Mouse (Mus musculus): Measurements from ENCODE around the gene Mpzl1. TPM values are rescaled to one million over a fixed set of nuclear protein-coding genes. Genes with fewer than 3 reads are reported as not detected.

Mpzl1 gene
- polyA plus RNA-seq, 1 experiment, result 0.53 TPM

GRCm38 (mm10) chr1:165589280-165590048 is 44.9 kb downstream of the Mpzl1 start:
- peaks cover 65% of the 10 kb centered on the region for H3K27me3 ChIP-seq (replicated peaks)
- TF ChIP-seq FLI1 (IDR thresholded peaks at IDR 0.05; ENCODE audit: low read length) (no peak), GATA1 (IDR thresholded peaks at IDR 0.05; ENCODE audit: borderline replicate concordance, low read length) (no peak)
- no peaks in the 10 kb centered on the region for H3K9me3 ChIP-seq
- peaks cover 14% of the 10 kb centered on the region for H3K4me1 ChIP-seq
- no peak overlapping the region for H3K4me3 ChIP-seq (replicated peaks)
- no peaks in the 10 kb centered on the region for H3K36me3 ChIP-seq (replicated peaks; ENCODE audit: low read length)

GRCm38 (mm10) chr1:165587845-165588244 is 46.5 kb downstream of the Mpzl1 start:
- Histone ChIP-seq H3K9me3 (no peaks in the 10 kb centered on the region), H3K27me3 (replicated peaks) (peaks cover 56% of the 10 kb centered on the region), H3K4me1 (peaks cover 12% of the 10 kb centered on the region), H3K4me3 (replicated peaks) (no peak overlapping the region), H3K36me3 (replicated peaks; ENCODE audit: low read length) (no peaks in the 10 kb centered on the region)
- no peak for TF ChIP-seq GATA1 (IDR thresholded peaks at IDR 0.05; ENCODE audit: borderline replicate concordance, low read length)
- TF ChIP-seq FLI1 (IDR thresholded peaks at IDR 0.05; ENCODE audit: low read length), result no peak

GRCm38 (mm10) chr1:165586366-165586765 is 48.0 kb downstream of the Mpzl1 start:
- Histone ChIP-seq H3K36me3 (replicated peaks; ENCODE audit: low read length) (no peaks in the 10 kb centered on the region), H3K4me1 (peaks cover 11% of the 10 kb centered on the region), H3K27me3 (replicated peaks) (peaks cover 49% of the 10 kb centered on the region), H3K4me3 (replicated peaks) (no peak overlapping the region), H3K9me3 (no peaks in the 10 kb centered on the region)
- no peak for TF ChIP-seq GATA1 (IDR thresholded peaks at IDR 0.05; ENCODE audit: borderline replicate concordance, low read length)
- TF ChIP-seq FLI1 (IDR thresholded peaks at IDR 0.05; ENCODE audit: low read length), result no peak

- H3K36me3 ChIP-seq (replicated peaks; ENCODE audit: low read length), result no peaks in the 10 kb centered on the region
- H3K4me1 ChIP-seq, result peaks cover 15% of the 10 kb centered on the region
- H3K4me3 ChIP-seq (replicated peaks), result no peak overlapping the region
- H3K27me3 ChIP-seq (replicated peaks), result peaks cover 43% of the 10 kb centered on the region
- no peaks in the 10 kb centered on the region for H3K9me3 ChIP-seq
- TF ChIP-seq FLI1 (IDR thresholded peaks at IDR 0.05; ENCODE audit: low read length) (no peak), GATA1 (IDR thresholded peaks at IDR 0.05; ENCODE audit: borderline replicate concordance, low read length) (no peak)
Observed at GRCm38 (mm10) chr1:165585389-165586104, 48.8 kb downstream of the Mpzl1 start.

DNA sequence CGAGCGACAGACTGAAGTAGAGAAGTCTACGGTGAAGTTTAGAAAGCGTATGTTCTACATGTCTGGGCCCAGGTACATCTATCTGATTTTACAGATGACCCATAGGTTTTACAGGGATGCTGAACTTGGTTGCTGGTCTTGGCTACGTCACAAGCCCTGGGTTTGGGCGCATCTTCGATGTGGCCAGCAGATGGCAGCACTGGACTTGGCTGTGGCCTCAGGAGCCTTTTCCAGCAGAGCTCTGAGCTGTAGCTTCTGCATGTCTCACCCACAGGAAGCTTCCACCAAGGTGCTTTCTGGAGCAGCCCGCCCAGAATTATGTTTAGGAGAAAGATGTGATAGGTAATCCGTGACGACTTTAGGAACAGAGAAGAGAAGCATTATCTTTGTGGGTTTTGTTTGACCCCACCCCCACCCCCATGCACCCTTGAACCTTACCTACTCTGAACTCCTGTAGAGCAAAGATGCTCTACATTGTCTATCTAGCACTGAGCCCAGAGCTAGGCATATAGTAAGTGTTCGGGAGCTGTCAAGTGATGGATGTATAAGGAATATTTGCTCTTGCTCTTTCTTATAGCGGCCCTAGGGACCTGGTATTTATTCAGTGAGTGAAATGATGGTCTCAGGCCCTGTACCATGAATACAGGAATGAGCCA is 50.7 kb downstream of the Mpzl1 start:
- no peak for TF ChIP-seq FLI1 (IDR thresholded peaks at IDR 0.05; ENCODE audit: low read length)
- TF ChIP-seq GATA1 (IDR thresholded peaks at IDR 0.05; ENCODE audit: borderline replicate concordance, low read length), result no peak
- H3K36me3 ChIP-seq (replicated peaks; ENCODE audit: low read length), result no peaks in the 10 kb centered on the region
- peaks cover 2% of the 10 kb centered on the region; the same call in 1 of the 2 replicates for H3K9me3 ChIP-seq
- peaks cover 35% of the 10 kb centered on the region for H3K27me3 ChIP-seq (replicated peaks)
- peaks cover 18% of the 10 kb centered on the region for H3K4me1 ChIP-seq
- H3K4me3 ChIP-seq (replicated peaks), result no peak overlapping the region

- peaks cover 2% of the 10 kb centered on the region; the same call in 1 of the 2 replicates for H3K9me3 ChIP-seq
- H3K4me3 ChIP-seq (replicated peaks), result no peak overlapping the region
- H3K4me1 ChIP-seq, result peaks cover 18% of the 10 kb centered on the region
- no peaks in the 10 kb centered on the region for H3K36me3 ChIP-seq (replicated peaks; ENCODE audit: low read length)
- TF ChIP-seq GATA1 (IDR thresholded peaks at IDR 0.05; ENCODE audit: borderline replicate concordance, low read length) (no peak), FLI1 (IDR thresholded peaks at IDR 0.05; ENCODE audit: low read length) (no peak)
- H3K27me3 ChIP-seq (replicated peaks), result peaks cover 25% of the 10 kb centered on the region
Observed at GRCm38 (mm10) chr1:165581255-165581654, 53.1 kb downstream of the Mpzl1 start.

- TF ChIP-seq FLI1 (IDR thresholded peaks at IDR 0.05; ENCODE audit: low read length), result no peak
- no peak for TF ChIP-seq GATA1 (IDR thresholded peaks at IDR 0.05; ENCODE audit: borderline replicate concordance, low read length)
- H3K4me1 ChIP-seq, result peaks cover 18% of the 10 kb centered on the region
- H3K27me3 ChIP-seq (replicated peaks), result peaks cover 24% of the 10 kb centered on the region
- H3K4me3 ChIP-seq (replicated peaks), result no peak overlapping the region
- no peaks in the 10 kb centered on the region for H3K36me3 ChIP-seq (replicated peaks; ENCODE audit: low read length)
- peaks cover 5% of the 10 kb centered on the region; the same call in 1 of the 2 replicates for H3K9me3 ChIP-seq
Observed at GRCm38 (mm10) chr1:165579332-165579731, 55.0 kb downstream of the Mpzl1 start.

- peaks cover 5% of the 10 kb centered on the region; the same call in 1 of the 2 replicates for H3K9me3 ChIP-seq
- peaks cover 14% of the 10 kb centered on the region for H3K4me1 ChIP-seq
- TF ChIP-seq FLI1 (IDR thresholded peaks at IDR 0.05; ENCODE audit: low read length), result no peak
- TF ChIP-seq GATA1 (IDR thresholded peaks at IDR 0.05; ENCODE audit: borderline replicate concordance, low read length), result no peak
- no peaks in the 10 kb centered on the region for H3K36me3 ChIP-seq (replicated peaks; ENCODE audit: low read length)
- H3K4me3 ChIP-seq (replicated peaks), result no peak overlapping the region
- H3K27me3 ChIP-seq (replicated peaks), result peaks cover 23% of the 10 kb centered on the region
Observed at GRCm38 (mm10) chr1:165576459-165577112, 57.8 kb downstream of the Mpzl1 start.

DNA sequence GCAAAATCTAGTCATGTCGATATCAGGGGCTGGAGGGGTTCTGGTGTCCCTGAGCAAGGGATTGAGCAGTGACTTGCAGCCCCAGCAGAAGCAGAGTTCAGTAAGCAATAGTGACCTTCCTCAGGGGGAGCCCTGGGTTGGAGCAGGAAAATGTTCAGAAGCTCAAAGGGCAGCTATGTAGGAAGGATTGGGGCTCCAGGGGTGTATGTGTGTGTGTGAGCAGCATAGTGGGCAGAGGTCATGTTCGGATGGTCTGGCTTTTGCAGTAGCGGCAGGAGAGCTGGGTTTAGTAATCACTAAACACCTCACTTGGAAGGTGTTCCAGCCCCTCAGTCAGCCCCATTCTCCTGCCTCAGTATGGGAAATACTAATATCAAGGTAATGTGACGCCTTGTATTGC is 58.3 kb downstream of the Mpzl1 start:
- H3K4me3 ChIP-seq (replicated peaks), result no peak overlapping the region
- no peak for TF ChIP-seq GATA1 (IDR thresholded peaks at IDR 0.05; ENCODE audit: borderline replicate concordance, low read length)
- no peak for TF ChIP-seq FLI1 (IDR thresholded peaks at IDR 0.05; ENCODE audit: low read length)
- peaks cover 8% of the 10 kb centered on the region for H3K4me1 ChIP-seq
- peaks cover 23% of the 10 kb centered on the region for H3K27me3 ChIP-seq (replicated peaks)
- H3K9me3 ChIP-seq, result peaks cover 5% of the 10 kb centered on the region; the same call in 1 of the 2 replicates
- no peaks in the 10 kb centered on the region for H3K36me3 ChIP-seq (replicated peaks; ENCODE audit: low read length)

Data from megakaryocyte, embryonic 14.5 days (primary cell).